Mouse (Mus musculus) intestine, postnatal 0 days (tissue): ENCODE measurements around the gene Prex1. TPM values are rescaled to one million over a fixed set of nuclear protein-coding genes. Genes with fewer than 3 reads are reported as not detected.

Experiments used
- ATAC-seq: fragments of 200-750 bp; cut with Nextera tagmentation; 2 replicates; pipeline ENCODE4 v1.8.0; 2017; ENCODE audit warnings: mild to moderate bottlenecking, moderate TSS enrichment, moderate library complexity
- H3K27ac ChIP-seq: fragments of 300-500 bp; sonication (generic); 2 replicates; pipeline ENCODE4 v1.5.1; 2014; ENCODE audit warnings: mild to moderate bottlenecking, low read depth, low read length, moderate library complexity
- H3K27me3 ChIP-seq: fragments of 300-500 bp; sonication (generic); replicated peaks from 2 replicates; pipeline ENCODE4 v1.6.1; 2014; ENCODE audit warnings: low read length, mixed read lengths; ENCODE audit not compliant: control insufficient read depth, insufficient read depth
- H3K36me3 ChIP-seq: fragments of 300-500 bp; sonication (generic); 2 replicates; pipeline ENCODE4 v1.6.1; 2014; ENCODE audit warnings: mild to moderate bottlenecking, moderate library complexity; ENCODE audit not compliant: control insufficient read depth, insufficient read depth
- H3K4me1 ChIP-seq: fragments of 300-500 bp; sonication (generic); replicated peaks from 2 replicates; pipeline ENCODE4 v1.6.1; 2014; ENCODE audit warnings: antibody characterized with exemption, low read length, mixed read lengths; ENCODE audit not compliant: control insufficient read depth, insufficient read depth
- H3K4me2 ChIP-seq: fragments of 300-500 bp; sonication (generic); replicated peaks from 2 replicates; pipeline ENCODE4 v1.6.1; 2014; ENCODE audit warnings: low read depth, mild to moderate bottlenecking, moderate library complexity
- H3K4me3 ChIP-seq: fragments of 300-500 bp; sonication (generic); 2 replicates; pipeline ENCODE4 v1.5.1; 2014; ENCODE audit warnings: low read depth, low read length
- H3K9ac ChIP-seq: fragments of 300-500 bp; sonication (generic); 2 replicates; pipeline ENCODE4 v1.6.1; 2014; ENCODE audit warnings: mild to moderate bottlenecking, low read depth, low read length
- H3K9me3 ChIP-seq: fragments of 300-500 bp; sonication (generic); 2 replicates; pipeline ENCODE4 v1.6.1; 2016; ENCODE audit warnings: mixed run types; ENCODE audit not compliant: control insufficient read depth
- CTCF ChIP-seq: sonication (generic); IDR thresholded peaks from 2 replicates; pipeline ENCODE4 v1.5.1; 2016; ENCODE audit warnings: low read depth, mild to moderate bottlenecking, control low read depth, antibody characterized with exemption, moderate library complexity
- WGBS: fragments of 180-500 bp; shearing (Covaris S2); extraction: QIAGEN DNeasy Blood & Tissue Kit; methylation state at CpG from one replicate; pipeline ENCODE4 v1.1.7; 2014; 5-methylcytosine and 5-hydroxymethylcytosine counted together
- polyA plus RNA-seq: library from polyadenylated mRNA; unstranded; fragments of >200 nt; fragmentation: Nextera tagmentation; extraction: Ambion mirVana; gene quantifications from 2 replicates; pipeline ENCODE4 v1.2.1, GENCODE M21; 2015

The Prex1 gene
- polyA plus RNA-seq, 1 experiment from 2014 or later = 4.0 TPM

- H3K4me2 ChIP-seq = no peak overlapping the region
- H3K9ac ChIP-seq = no peak overlapping the region
- H3K4me3 ChIP-seq = no peak overlapping the region
- WGBS = 67% methylated on average over 20 of the region's 20 CpGs
- no peak for TF ChIP-seq CTCF
- 0 out of 2 replicates have a peak, but pooled peaks cover under 1% of the 10 kb centered on the region for H3K4me1 ChIP-seq
- no peak for ATAC-seq
- no peaks in the 10 kb centered on the region for H3K9me3 ChIP-seq
- no peak overlapping the region for H3K27ac ChIP-seq
- H3K36me3 ChIP-seq = no peaks in the 10 kb centered on the region
- H3K27me3 ChIP-seq = no peaks in the 10 kb centered on the region
Measured at GRCm38 (mm10) chr2:166620529-166621466, 92.8 kb downstream of the Prex1 start.

- Histone ChIP-seq H3K9ac (no peak overlapping the region), H3K4me1 (0 out of 2 replicates have a peak, but pooled peaks cover 2% of the 10 kb centered on the region), H3K27me3 (no peaks in the 10 kb centered on the region), H3K36me3 (no peaks in the 10 kb centered on the region), H3K9me3 (no peaks in the 10 kb centered on the region), H3K4me3 (no peak overlapping the region), H3K4me2 (no peak overlapping the region), H3K27ac (no peak overlapping the region)
- no peak for ATAC-seq
- TF ChIP-seq CTCF = no peak
- WGBS = 54% methylated on average over 10 of the region's 10 CpGs
Measured at GRCm38 (mm10) chr2:166619906-166620490, 93.6 kb downstream of the Prex1 start.

GRCm38 (mm10) chr2:166619270-166619669, 94.4 kb downstream of the Prex1 start:
- no peak for ATAC-seq
- no peak overlapping the region for H3K9ac ChIP-seq
- 89% methylated on average over 5 of the region's 5 CpGs for WGBS
- H3K4me2 ChIP-seq = no peak overlapping the region
- no peak overlapping the region for H3K27ac ChIP-seq
- no peak for TF ChIP-seq CTCF
- H3K4me1 ChIP-seq = 0 out of 2 replicates have a peak, but pooled peaks cover 2% of the 10 kb centered on the region
- no peak overlapping the region for H3K4me3 ChIP-seq
- H3K36me3 ChIP-seq = no peaks in the 10 kb centered on the region
- no peaks in the 10 kb centered on the region for H3K27me3 ChIP-seq
- no peaks in the 10 kb centered on the region for H3K9me3 ChIP-seq

- 90% methylated on average over 5 of the region's 5 CpGs for WGBS
- Histone ChIP-seq H3K27me3 (no peaks in the 10 kb centered on the region), H3K27ac (no peak overlapping the region), H3K9ac (no peak overlapping the region), H3K9me3 (no peaks in the 10 kb centered on the region), H3K4me2 (no peak overlapping the region), H3K36me3 (no peaks in the 10 kb centered on the region), H3K4me3 (no peak overlapping the region), H3K4me1 (0 out of 2 replicates have a peak, but pooled peaks cover 2% of the 10 kb centered on the region)
- TF ChIP-seq CTCF = no peak
- no peak for ATAC-seq
Measured at GRCm38 (mm10) chr2:166617706-166618105, 95.9 kb downstream of the Prex1 start.

- H3K4me3 ChIP-seq = no peak overlapping the region
- H3K27me3 ChIP-seq = no peaks in the 10 kb centered on the region
- ATAC-seq = no peak
- H3K36me3 ChIP-seq = no peaks in the 10 kb centered on the region
- H3K9ac ChIP-seq = no peak overlapping the region
- 49% methylated on average over 2 of the region's 2 CpGs for WGBS
- 0 out of 2 replicates have a peak, but pooled peaks cover 2% of the 10 kb centered on the region for H3K4me1 ChIP-seq
- no peaks in the 10 kb centered on the region for H3K9me3 ChIP-seq
- TF ChIP-seq CTCF = no peak
- no peak overlapping the region for H3K4me2 ChIP-seq
- no peak overlapping the region for H3K27ac ChIP-seq
Measured at GRCm38 (mm10) chr2:166615338-166616075, 98.1 kb downstream of the Prex1 start.

- H3K27ac ChIP-seq = no peak overlapping the region
- no peak for ATAC-seq
- H3K9ac ChIP-seq = no peak overlapping the region
- H3K4me2 ChIP-seq = no peak overlapping the region
- no peak overlapping the region for H3K4me3 ChIP-seq
- no peaks in the 10 kb centered on the region for H3K27me3 ChIP-seq
- H3K4me1 ChIP-seq = no peaks in the 10 kb centered on the region
- no peaks in the 10 kb centered on the region for H3K36me3 ChIP-seq
- 57% methylated on average over 5 of the region's 5 CpGs for WGBS
- TF ChIP-seq CTCF = no peak
- H3K9me3 ChIP-seq = no peaks in the 10 kb centered on the region
Measured at GRCm38 (mm10) chr2:166610271-166610670, 103.4 kb downstream of the Prex1 start.
